Mouse (Mus musculus) erythroblast, embryonic 14.5 days (primary cell): Measurements from ENCODE around the gene Srsf3.

ENCODE experiments used
- GATA1 ChIP-seq: IDR thresholded peaks from 2 replicates; pipeline ENCODE4 v1.6.1; 2012; ENCODE audit warnings: low read length, inconsistent platforms, mixed read lengths
- TAL1 ChIP-seq: IDR thresholded peaks from 3 replicates; pipeline ENCODE4 v1.6.1; 2012; ENCODE audit warnings: low read length, inconsistent platforms, mixed read lengths

- TF ChIP-seq GATA1: no peak
- TF ChIP-seq TAL1: no peak
Observed at GRCm38 (mm10) chr17:29056699-29057151, 24.3 kb downstream of the Srsf3 start.
